Mouse (Mus musculus): Measurements from ENCODE around the gene Fignl1.

The Fignl1 gene

DNA sequence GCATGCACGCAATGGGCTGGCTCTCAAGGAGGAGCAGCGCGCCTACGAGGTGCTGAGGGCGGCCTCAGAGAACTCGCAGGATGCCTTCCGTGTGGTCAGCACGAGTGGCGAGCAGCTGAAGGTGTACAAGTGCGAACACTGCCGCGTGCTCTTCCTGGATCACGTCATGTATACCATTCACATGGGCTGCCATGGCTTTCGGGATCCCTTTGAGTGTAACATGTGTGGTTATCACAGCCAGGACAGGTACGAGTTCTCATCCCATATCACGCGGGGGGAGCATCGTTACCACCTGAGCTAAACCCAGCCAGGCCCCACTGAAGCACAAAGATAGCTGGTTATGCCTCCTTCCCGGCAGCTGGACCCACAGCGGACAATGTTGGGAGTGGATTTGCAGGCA is 39.5 kb downstream of the Fignl1 start:
- TF ChIP-seq GATA4 (IDR thresholded peaks at IDR 0.05; ENCODE audit: insufficient replicate concordance, low read length) = no peak

DNA sequence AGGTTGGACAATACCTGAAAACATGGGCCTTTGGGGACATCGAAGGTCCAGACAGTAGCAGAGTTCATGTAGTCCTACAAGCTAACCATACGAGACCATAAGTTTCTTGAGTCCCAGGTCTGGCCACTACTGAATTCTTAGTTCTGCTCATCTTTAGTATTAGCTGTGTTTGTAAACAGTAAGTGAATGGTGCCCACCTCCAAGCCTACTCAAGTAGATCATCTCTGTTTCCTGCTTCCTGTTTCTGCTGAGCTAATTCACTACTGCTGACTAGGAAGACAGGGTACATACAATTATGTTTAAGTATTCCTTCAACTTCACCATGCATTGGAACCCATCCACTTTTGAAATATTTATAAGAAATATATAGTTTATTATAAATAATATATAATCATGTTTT is 40.7 kb downstream of the Fignl1 start:
- no peak for TF ChIP-seq GATA4 (IDR thresholded peaks at IDR 0.05; ENCODE audit: insufficient replicate concordance, low read length)

DNA sequence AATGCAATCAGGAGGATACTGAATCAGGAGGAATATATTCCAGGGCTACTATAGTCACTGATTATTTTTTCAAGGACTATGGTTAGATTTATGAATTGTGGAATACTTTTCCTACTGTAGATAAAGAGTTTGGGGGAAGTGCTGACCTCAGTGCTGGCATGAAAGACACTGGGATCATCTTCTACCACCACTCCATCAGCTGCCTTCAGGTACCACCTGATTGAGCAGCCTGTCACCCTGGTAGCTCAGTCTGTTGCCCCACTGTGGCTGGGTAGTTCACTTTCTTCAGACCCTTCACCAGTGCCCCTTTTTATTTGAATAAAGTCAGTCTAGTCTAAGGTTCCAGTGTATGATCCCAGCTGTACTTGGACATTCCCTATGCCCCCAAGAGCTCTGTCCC is 42.0 kb downstream of the Fignl1 start:
- TF ChIP-seq GATA4 (IDR thresholded peaks at IDR 0.05; ENCODE audit: insufficient replicate concordance, low read length) = no peak

DNA sequence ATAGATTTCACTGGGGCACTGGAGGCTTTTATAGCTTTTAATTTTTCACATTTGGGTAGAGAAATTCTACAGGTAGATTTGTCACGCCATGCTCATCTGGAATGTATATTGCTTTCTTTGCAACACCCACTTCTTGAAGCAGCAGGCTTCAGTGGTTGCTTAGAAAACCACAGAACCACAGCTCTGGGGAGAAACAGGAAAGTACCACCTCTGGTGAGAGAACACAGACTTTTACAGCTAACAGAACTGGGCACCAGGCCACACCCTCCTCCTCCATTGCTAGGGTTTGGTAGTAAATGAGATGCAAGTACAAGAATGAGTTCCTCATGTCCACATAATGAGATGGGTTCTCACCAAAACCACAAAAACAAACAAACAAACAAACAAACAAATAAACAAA is 42.7 kb downstream of the Fignl1 start:
- TF ChIP-seq GATA4 (IDR thresholded peaks at IDR 0.05; ENCODE audit: insufficient replicate concordance, low read length) = no peak

DNA sequence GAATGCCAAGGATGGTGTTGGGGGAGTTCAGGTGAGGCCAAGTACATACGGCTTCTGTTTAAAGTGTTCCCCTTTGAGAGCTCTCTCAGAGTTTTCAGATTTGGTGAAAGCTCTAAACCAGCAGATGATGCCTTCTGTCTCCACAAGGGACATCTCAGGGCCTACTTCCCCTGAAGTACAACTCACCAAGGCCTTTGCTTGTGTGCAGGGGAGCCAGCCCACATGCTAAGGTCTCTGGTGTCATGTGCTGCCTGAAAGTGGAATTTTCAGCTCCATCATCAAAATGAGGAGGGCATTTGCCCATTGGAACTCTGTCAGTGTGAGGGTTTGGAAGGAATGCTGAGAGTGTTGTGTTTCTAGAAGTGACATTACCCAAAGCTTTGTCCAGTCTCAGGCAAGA is 43.3 kb downstream of the Fignl1 start:
- no peak for TF ChIP-seq GATA4 (IDR thresholded peaks at IDR 0.05; ENCODE audit: insufficient replicate concordance, low read length)

DNA sequence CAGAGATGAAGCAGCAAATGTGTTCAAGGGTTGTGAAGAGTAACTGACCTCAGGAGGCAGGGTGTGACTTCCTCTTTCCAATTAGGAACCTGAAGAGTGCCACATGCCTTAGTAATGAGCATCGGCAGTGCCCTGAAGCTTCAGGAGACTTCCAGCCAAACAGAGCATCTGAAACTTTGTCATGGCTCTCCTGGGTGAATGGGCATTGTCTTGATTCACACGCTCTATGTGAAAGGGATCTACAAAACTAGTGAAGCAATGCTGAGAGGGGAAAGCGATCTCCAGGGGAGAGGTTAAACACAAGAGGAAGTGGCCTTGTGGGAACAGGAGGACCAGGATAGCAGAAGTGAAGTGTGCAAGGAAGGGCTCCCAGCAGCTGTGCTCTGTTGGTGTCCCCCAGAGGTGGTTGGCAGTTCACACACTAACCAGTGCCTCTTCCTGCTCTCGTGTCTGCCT is 45.5 kb downstream of the Fignl1 start:
- no peak for TF ChIP-seq GATA4 (IDR thresholded peaks at IDR 0.05; ENCODE audit: insufficient replicate concordance, low read length)

DNA sequence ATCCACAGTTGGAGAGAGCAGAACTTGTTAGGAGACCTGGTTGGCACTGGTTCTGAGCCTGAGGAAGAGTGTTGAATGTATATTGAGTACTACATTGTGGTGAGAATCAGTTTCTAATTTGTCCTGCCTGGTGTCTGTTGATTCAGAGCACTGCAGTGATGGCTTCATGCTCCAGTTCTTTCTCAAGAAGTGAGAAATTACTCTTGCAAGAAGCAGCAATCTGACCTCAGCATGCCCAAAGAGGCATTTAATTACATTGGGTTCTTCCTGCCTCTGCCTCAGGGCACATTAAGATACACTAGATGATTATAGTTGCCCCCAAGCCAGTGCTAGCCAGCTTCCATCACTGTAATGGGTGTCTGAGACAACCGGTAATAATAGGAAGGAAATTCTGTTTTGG is 49.9 kb downstream of the Fignl1 start:
- no peak for TF ChIP-seq GATA4 (IDR thresholded peaks at IDR 0.05; ENCODE audit: insufficient replicate concordance, low read length)

DNA sequence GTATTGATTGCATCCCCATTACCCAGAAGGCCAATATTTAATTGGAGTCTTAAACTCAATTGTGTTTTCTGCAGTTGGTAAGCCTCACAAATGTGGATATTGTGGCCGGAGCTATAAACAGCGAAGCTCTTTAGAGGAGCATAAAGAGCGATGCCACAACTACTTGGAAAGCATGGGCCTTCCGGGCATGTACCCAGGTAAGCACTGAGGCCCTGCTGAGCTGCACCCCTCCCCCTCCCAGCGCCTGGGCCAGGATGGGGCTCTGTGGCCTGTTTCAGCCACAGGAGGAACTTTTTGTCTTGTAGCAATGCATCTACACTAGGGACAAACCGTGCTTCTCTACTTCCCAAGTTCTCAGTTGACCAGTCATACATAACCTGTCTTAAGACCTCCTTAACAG is 50.6 kb downstream of the Fignl1 start:
- TF ChIP-seq GATA4 (IDR thresholded peaks at IDR 0.05; ENCODE audit: insufficient replicate concordance, low read length) = no peak

DNA sequence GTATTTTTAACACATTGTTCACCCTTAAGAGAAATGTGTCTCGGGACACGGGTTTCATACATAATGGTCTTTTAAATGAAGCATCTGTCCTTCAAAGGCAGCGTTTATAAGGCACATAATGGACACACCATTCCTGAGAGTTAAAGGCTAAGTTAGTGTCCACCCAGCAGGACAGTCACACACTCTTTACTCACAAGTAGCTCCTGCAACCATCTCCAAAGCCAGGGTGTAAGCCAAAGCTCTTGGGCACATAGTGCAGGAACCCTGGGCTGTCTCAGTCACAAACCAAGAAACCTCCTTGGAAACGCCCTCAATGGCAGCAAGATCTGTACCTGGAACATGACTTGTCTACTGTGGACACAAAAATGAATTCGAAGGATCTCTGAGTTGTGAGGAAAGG is 55.9 kb downstream of the Fignl1 start:
- no peak for TF ChIP-seq GATA4 (IDR thresholded peaks at IDR 0.05; ENCODE audit: insufficient replicate concordance, low read length)

DNA sequence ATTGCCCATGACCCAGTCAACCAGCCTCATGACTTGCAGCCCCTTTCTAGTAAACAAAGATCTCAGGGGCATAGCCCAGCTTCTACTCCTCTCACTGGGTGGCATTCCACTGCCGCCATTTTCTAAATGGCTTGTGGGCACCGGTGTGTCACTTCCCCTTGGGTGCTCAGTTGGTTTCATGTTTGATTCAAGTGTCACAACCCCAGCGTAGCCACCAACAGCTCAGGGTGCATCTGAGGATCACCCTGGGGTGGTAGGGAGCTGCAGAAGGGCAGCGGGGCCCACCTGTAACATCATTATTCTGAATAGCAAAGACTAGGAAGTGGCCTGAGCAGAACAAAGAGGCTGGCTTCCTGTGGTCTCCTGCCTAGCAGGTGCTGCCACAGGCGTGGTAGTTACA is 57.7 kb downstream of the Fignl1 start:
- no peak for TF ChIP-seq GATA4 (IDR thresholded peaks at IDR 0.05; ENCODE audit: insufficient replicate concordance, low read length)

DNA sequence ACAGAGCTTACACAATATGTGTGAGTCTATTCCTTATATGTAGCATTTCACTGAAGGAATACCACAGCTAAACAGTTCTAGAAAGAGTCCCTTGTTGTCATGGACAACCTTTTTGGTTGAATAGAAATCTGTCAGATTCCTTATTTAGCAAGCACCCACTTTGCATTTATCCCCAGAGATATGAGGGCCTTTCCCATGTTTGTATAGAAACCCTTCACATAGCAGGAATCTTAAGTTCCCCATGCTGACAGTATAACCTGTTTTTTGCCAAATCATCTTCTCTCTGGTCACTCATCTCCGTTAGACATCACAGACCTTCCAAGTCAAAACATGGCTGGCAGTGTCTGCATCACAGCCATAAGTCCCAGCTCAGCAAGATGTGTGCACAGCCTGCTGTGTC is 64.5 kb downstream of the Fignl1 start:
- no peak for TF ChIP-seq GATA4 (IDR thresholded peaks at IDR 0.05; ENCODE audit: insufficient replicate concordance, low read length)

DNA sequence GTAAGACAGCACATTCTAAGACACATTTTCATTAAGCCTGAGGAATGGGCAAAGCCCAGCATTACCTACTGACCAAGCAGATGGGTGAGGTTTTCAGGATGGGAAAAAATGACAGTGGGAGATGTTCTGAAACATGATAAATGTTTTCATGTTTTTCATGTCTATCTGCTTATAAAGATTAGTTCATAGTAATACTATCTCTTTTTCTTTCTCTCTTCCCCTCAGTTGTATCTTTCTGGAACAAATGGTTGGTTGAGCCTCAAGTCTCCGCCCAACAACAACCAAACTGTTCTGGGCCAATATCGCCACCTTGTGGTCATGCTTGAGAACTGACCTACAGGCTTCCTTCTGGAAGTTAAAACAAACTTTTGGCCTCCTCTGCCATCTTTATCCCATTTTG is 66.1 kb downstream of the Fignl1 start:
- TF ChIP-seq GATA4 (IDR thresholded peaks at IDR 0.05; ENCODE audit: insufficient replicate concordance, low read length) = no peak

DNA sequence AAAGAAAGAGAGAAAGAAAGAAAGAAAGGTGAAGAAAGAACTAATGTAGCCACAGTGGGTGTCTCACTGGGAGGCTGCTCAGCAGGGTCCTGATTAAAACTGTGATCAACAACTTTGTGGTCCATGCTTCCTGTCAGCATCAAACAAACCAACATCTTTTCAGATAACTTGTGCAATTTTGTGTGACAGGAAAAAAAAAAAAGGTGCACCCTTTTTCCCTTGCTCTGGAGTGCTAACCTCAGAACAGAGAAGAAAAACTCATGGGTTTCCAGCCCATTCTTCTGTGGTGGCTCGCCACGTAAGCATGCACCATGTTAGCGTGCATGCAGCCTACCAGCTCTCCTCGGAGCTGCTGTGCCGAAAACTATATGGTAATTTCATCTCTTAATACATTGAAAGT is 67.2 kb downstream of the Fignl1 start:
- TF ChIP-seq GATA4 (IDR thresholded peaks at IDR 0.05; ENCODE audit: insufficient replicate concordance, low read length) = no peak

DNA sequence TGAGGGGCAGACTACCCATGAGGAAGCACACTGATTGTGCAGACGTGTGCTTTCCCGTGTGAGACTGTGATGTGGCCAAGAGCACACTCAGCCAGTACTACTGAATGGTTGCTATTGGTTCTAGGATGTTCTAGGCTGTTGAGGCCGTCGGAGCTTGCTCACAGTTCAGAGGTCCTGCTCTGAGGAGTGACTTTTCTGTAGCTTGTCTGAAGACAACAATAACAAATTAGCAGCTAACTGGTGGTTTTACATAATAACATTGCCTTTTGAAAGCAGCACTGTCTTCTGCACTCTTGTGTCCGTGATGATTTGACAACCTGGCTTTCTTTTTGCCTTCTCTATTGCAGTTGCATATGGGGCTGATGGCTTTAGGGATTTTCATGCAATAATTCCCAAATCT is 68.2 kb downstream of the Fignl1 start:
- TF ChIP-seq GATA4 (IDR thresholded peaks at IDR 0.05; ENCODE audit: insufficient replicate concordance, low read length) = no peak

DNA sequence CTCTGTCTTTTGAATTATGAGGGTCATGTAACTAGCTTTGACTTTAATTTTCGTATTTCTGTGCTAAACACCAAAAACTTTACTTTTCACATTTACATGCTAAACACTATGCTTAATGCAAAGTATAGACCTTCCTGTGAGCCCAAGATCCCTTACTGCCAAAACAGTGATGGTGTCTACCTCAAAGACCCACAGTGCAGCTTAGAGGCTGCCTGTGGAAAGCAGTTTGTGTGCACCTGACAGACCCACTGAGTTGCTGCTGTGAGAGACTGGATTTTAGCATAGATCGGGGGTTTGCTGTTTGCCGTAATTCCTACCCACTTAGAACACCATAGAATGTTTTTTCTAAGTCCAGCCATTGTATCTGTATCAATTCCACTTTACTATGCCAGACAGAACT is 69.7 kb downstream of the Fignl1 start:
- no peak for TF ChIP-seq GATA4 (IDR thresholded peaks at IDR 0.05; ENCODE audit: insufficient replicate concordance, low read length)

DNA sequence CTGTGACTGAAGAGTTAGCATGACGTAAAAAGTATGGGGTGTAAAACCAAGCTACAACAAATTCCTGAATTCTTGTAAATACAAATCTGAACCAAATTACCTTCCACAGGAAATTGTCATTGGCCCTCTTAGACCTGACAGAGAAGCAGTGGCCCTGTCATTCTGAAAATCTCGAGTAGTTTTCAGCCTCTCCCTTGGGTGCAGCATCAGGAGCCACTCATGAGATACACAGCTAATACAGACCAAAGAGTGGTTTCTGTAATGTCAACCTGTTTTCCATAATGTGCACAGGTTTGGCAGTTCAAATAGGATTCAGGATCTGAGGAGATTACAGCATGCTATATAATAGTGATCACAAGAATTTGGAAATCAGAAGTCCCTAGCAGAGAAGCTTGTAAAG is 71.2 kb downstream of the Fignl1 start:
- no peak for TF ChIP-seq GATA4 (IDR thresholded peaks at IDR 0.05; ENCODE audit: insufficient replicate concordance, low read length)
